Mouse (Mus musculus) embryonic facial prominence, embryonic 13.5 days (tissue): ENCODE measurements around the gene Slc26a10. TPM values are rescaled to one million over a fixed set of nuclear protein-coding genes. Genes with fewer than 3 reads are reported as not detected.

Experiments used
- ATAC-seq: fragments of 200-750 bp; cut with Nextera tagmentation; 2 replicates; pipeline ENCODE4 v1.8.0; 2017; ENCODE audit warnings: low read depth; ENCODE audit not compliant: insufficient number of reproducible peaks, insufficient read depth, low FRiP score, low TSS enrichment
- H3K27ac ChIP-seq: fragments of 300-500 bp; sonication (generic); 2 replicates; pipeline ENCODE4 v1.5.1; 2015; ENCODE audit warnings: moderate library complexity, mild to moderate bottlenecking, inconsistent platforms
- H3K27me3 ChIP-seq: fragments of 300-500 bp; sonication (generic); 2 replicates; pipeline ENCODE4 v1.6.1; 2015; ENCODE audit warnings: mild to moderate bottlenecking, inconsistent platforms
- H3K36me3 ChIP-seq: fragments of 300-500 bp; sonication (generic); 2 replicates; pipeline ENCODE4 v1.6.1; 2015; ENCODE audit warnings: mild to moderate bottlenecking, inconsistent platforms
- H3K4me1 ChIP-seq: fragments of 300-500 bp; sonication (generic); 2 replicates; pipeline ENCODE4 v1.6.1; 2015; ENCODE audit warnings: inconsistent platforms
- H3K4me2 ChIP-seq: fragments of 300-500 bp; sonication (generic); 2 replicates; pipeline ENCODE4 v1.6.1; 2015; ENCODE audit warnings: moderate library complexity, mild to moderate bottlenecking, inconsistent platforms
- H3K4me3 ChIP-seq: fragments of 300-500 bp; sonication (generic); 2 replicates; pipeline ENCODE4 v1.5.1; 2015; ENCODE audit warnings: mild to moderate bottlenecking, inconsistent platforms
- H3K9ac ChIP-seq: fragments of 300-500 bp; sonication (generic); 2 replicates; pipeline ENCODE4 v1.6.1; 2015; ENCODE audit warnings: mild to moderate bottlenecking, inconsistent platforms
- H3K9me3 ChIP-seq: fragments of 300-500 bp; sonication (generic); 2 replicates; pipeline ENCODE4 v1.6.1; 2016; ENCODE audit warnings: inconsistent platforms
- WGBS: fragments of 180-500 bp; shearing (Covaris S2); methylation state at CpG from one replicate; pipeline ENCODE4 v1.1.7; 2015; ENCODE audit warnings: mixed read lengths; 5-methylcytosine and 5-hydroxymethylcytosine counted together
- polyA plus RNA-seq: library from polyadenylated mRNA; unstranded; fragments of >200 nt; fragmentation: Nextera tagmentation; extraction: Ambion mirVana; gene quantifications from 2 replicates; pipeline ENCODE4 v1.2.1, GENCODE M21; 2015

Gene Slc26a10
- polyA plus RNA-seq, 1 experiment from 2014 or later: 2.0 TPM

DNA sequence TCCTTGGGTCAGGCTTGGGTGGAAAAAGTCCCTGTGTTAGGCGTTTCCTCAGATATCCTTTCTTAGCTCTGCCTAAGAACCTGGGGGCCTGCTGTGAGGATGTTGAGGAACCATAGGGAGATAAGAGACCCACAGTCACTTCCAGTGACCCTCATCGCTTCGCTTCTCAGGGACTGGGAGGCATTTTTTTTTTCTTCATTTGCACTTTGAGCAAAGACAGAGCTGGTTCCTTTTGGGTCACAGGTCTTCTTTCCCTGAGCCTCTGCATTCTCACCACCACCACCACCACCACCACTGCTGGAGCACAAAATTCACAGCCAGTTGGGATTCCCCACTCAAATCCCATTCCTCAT lies 226 bp upstream of the Slc26a10 start:
- peaks cover 68% of the 10 kb centered on the region for H3K27me3 ChIP-seq
- H3K4me1 ChIP-seq: peaks cover 51% of the 10 kb centered on the region

DNA sequence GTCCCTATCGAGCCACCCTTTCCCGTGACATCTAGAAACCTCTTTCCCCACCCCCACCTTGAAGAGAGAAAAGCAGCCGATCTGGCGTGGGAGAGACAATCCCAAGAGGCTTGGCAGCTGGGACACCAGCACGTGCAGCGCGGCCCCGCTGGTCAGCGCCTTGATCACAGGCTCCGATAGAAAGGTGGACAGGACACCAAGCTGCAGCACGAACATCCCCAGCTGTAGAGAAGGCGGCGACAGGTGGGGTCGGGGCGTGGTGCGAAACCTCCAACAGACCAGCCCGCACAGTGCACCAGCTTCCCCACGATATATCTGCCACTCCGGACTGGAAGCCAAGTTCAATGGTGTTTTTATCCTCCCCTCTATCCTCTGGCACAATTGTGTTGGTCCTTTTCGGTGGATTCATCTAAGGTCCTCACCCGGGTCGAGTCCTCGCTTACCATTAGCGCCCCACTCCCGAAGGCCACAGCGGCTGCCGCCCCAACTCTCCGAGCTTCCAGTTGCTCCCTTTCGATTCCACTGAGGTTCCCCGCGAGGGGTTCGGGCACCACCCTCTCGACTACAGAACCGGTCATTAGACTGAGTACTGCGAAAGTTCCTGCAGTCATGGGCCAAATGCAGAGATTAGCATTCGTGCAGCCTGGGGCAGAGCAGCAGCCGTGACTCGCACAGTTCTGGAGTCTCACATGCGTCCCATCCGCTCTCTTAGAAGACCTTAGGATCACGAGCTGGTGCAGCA lies 2.0 kb downstream of the Slc26a10 start:
- Histone ChIP-seq H3K9ac (peak overlapping the region; percentile 49; the same call in 1 of the 2 replicates), H3K4me1 (peaks cover 35% of the 10 kb centered on the region), H3K4me3 (peak overlapping the region; percentile 37), H3K9me3 (no peaks in the 10 kb centered on the region), H3K27ac (no peak overlapping the region), H3K4me2 (peak overlapping the region; percentile 63), H3K27me3 (peaks cover 68% of the 10 kb centered on the region), H3K36me3 (peaks cover 15% of the 10 kb centered on the region)
- no peak for ATAC-seq
- WGBS: 4% methylated on average over 41 of the region's 41 CpGs

More for the DNA sequence above, 226 bp upstream of the Slc26a10 start:
- Histone ChIP-seq H3K27ac (no peak overlapping the region), H3K9ac (no peak overlapping the region), H3K9me3 (no peaks in the 10 kb centered on the region), H3K4me2 (peak overlapping the region; percentile 58), H3K4me3 (peak overlapping the region; percentile 33), H3K36me3 (peaks cover 37% of the 10 kb centered on the region)
- WGBS: 20% methylated on average over 3 of the region's 3 CpGs
- no peak for ATAC-seq

DNA sequence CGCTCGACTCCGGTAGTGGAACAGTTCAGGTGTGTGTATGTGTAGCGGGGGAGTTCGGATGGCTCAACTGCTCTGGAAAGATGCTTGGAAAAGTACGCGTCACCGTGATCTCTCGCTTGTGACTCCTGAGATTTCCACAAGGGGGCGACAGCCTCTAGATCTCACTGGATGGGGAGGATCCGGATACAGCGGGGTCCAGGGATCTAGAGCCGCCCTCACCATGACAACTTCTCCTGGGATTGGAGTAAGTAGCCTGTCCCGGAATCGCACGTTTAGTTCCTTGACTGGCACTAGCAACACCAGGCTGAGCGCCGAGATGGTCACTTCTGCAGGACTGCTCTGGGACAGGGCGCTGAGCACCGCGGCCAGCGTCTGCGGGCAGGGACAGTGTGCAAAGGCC lies 2.7 kb downstream of the Slc26a10 start:
- no peak overlapping the region for H3K27ac ChIP-seq
- H3K4me1 ChIP-seq: peaks cover 33% of the 10 kb centered on the region
- peaks cover 7% of the 10 kb centered on the region for H3K36me3 ChIP-seq
- H3K4me2 ChIP-seq: peak overlapping the region; percentile 63
- no peaks in the 10 kb centered on the region for H3K9me3 ChIP-seq
- peak overlapping the region; percentile 37 for H3K4me3 ChIP-seq
- H3K9ac ChIP-seq: peak overlapping the region; percentile 49; the same call in 1 of the 2 replicates
- no peak; the same call in 1 of the 2 replicates for ATAC-seq
- H3K27me3 ChIP-seq: peaks cover 68% of the 10 kb centered on the region
- WGBS: 2% methylated on average over 23 of the region's 23 CpGs

DNA sequence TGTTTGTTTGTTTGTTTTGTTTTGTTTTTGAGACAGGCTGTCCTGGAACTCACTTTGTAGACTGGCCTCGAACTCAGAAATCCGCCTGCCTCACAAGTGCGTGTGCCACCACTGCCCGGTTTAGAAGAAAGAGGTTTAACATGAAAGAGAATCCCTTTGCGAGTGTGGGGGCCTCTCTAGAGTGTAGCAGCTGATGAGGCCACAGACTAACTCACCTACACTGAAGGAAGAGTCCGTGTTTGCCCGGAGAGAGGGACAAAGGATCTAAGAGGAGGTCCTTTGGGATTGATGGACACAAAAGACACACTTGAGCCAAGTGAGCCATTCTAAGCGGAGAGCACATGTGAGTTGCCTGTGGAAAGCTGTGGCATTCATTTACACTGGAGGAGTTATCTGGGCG lies 3.2 kb downstream of the Slc26a10 start:
- H3K36me3 ChIP-seq: peaks cover 3% of the 10 kb centered on the region
- peak overlapping the region; percentile 63 for H3K4me2 ChIP-seq
- ATAC-seq: no peak
- H3K9me3 ChIP-seq: no peaks in the 10 kb centered on the region
- no peak overlapping the region for H3K9ac ChIP-seq
- H3K4me1 ChIP-seq: peaks cover 33% of the 10 kb centered on the region
- 17% methylated on average over 9 of the region's 9 CpGs for WGBS
- H3K27me3 ChIP-seq: peaks cover 65% of the 10 kb centered on the region
- peak overlapping the region; percentile 37 for H3K4me3 ChIP-seq
- no peak overlapping the region for H3K27ac ChIP-seq

DNA sequence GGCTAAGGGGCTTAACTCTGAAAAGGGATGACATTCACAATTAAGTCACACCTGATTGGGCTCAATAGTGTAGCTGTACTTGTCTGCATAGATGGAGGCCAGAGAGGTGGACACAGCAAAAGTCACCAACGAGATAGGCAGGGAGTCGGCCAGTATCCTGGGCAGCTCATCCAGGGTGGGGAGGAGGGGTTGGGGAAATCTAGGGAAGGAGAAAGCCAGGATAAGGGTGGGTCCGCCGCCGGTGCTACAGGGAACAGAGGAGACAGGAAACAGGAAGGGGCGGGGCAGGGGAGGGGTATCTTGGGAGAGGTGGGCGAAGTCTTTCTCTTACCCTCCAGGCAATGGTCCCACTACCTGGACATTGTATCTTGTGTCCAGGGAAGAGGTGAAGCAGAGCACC lies 3.7 kb downstream of the Slc26a10 start:
- Histone ChIP-seq H3K4me1 (peaks cover 33% of the 10 kb centered on the region), H3K36me3 (no peaks in the 10 kb centered on the region), H3K9ac (0 out of 2 replicates have a peak overlapping the region, but pooled peaks have one; percentile 36), H3K27me3 (peaks cover 65% of the 10 kb centered on the region), H3K27ac (no peak overlapping the region), H3K4me2 (peak overlapping the region; percentile 37; the same call in 1 of the 2 replicates), H3K9me3 (no peaks in the 10 kb centered on the region), H3K4me3 (peak overlapping the region; percentile 37; the same call in 1 of the 2 replicates)
- no peak for ATAC-seq
- 9% methylated on average over 7 of the region's 7 CpGs for WGBS

DNA sequence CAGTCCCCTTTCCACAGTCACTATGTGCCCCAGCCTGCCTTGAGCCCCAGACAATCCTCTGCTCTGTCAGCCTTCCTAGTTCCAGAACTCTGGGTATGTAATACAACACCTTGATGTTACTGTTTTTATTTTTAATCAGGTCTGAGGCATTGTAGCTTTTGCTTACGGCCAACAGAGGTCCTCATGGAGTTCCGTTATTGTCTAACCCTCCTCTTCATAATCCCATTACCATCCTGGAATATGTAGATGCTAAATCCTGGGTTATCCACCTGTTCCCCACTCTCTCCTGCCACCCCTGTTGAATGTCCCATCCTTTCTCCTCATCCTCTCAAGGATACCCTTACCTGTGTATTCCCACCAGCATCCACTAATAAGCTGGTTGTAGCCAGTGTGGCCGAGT lies 4.2 kb downstream of the Slc26a10 start:
- no peak for ATAC-seq
- no peaks in the 10 kb centered on the region for H3K36me3 ChIP-seq
- H3K9me3 ChIP-seq: no peaks in the 10 kb centered on the region
- H3K9ac ChIP-seq: no peak overlapping the region
- peaks cover 33% of the 10 kb centered on the region for H3K4me1 ChIP-seq
- no peak overlapping the region for H3K4me3 ChIP-seq
- H3K4me2 ChIP-seq: 0 out of 2 replicates have a peak overlapping the region, but pooled peaks have one; percentile 37
- H3K27me3 ChIP-seq: peaks cover 65% of the 10 kb centered on the region
- 29% methylated on average over 3 of the region's 3 CpGs for WGBS
- no peak overlapping the region for H3K27ac ChIP-seq

DNA sequence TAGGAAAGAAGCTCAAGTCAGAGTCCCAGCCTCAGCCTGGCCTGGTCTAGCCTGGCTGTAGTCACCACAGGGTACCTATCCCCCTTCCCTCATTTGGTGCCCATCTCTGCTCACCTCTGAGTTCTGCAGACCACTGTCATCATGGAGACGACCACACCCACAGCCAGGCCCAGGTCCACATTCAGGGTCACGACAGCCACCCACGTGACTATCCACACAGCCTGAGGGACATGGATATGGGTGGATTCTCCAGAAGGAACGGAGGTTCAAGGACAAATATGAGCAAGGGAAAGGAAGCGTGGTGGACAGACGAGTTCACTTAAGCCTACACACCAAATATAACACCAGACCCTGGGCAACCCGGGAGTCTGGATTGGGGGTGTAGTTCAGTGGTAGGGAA lies 6.3 kb downstream of the Slc26a10 start:
- H3K36me3 ChIP-seq: no peaks in the 10 kb centered on the region
- H3K4me1 ChIP-seq: peaks cover 35% of the 10 kb centered on the region
- ATAC-seq: no peak
- peaks cover 65% of the 10 kb centered on the region for H3K27me3 ChIP-seq
- no peak overlapping the region for H3K27ac ChIP-seq
- H3K9me3 ChIP-seq: no peaks in the 10 kb centered on the region
- H3K4me3 ChIP-seq: no peak overlapping the region
- WGBS: 87% methylated on average over 7 of the region's 7 CpGs
- H3K9ac ChIP-seq: no peak overlapping the region
- no peak overlapping the region for H3K4me2 ChIP-seq

DNA sequence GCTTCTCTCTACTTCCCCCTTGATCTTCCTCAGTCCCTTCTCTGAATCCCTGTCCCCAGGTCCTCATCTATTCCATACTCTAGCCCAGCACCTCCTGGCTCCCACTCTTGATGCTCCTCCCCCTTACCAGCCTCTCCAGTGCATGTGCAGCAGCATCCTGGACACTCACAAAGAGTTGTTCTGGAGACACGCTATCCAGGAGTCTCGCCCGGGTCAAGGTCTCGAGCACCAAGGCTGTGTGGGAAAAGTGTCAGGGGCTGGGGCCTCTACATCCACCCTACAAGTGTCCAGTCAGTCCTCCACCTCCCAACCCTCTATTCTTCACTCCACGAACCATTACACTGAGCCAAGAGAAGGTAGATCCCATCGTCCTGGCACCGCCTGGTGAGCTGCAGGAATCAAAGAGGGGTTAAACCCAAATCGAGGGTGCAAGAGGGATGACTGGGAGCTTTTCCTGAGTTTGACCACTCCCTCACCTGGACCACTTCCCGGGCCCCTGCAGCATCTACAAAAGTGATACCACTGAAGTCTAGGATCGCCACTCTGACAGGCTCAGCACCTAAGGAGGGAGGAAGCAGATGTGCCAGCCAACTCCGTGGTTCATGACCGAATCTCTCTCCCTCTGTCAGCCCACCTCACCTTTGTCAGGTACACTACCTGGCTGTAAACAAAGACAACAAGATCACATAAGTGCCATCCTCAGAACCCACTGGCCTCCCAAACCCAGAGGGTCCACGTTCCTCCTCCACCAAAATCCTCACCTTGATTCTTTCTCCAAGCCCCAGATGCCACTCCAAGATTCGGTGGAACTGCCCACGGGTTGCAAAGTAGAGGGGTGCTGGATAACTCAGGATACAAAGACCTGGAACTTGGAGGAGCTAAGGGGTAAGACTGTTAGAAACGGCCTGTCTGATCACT lies 7.0 kb downstream of the Slc26a10 start:
- WGBS: 83% methylated on average over 16 of the region's 16 CpGs

DNA sequence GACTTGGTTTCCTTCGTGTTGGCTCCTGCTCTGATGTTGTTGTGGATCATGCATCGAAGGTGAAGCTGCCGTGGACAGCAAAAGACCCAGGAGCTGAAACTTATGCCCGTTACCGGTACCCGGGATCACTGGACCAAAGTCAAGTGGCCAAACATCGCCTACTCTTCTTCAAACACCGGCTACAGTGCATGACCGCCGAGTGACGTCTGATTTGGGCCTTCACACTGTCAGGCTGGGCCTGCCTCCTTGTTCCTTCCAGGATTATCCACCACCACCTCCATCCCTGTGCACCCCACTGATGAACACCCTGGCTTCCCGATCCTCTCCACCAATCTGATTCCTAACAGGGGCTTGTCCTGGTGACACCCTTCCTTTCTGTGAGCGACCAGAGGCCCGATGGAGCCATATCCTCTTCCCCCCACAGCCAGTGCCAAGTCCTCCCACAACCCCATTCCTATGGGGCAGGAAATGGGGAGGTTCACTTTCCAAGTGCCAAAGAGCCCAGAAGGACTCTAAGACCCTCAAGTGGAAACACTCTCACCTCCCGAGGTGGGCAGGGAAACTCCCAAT lies 8.7 kb downstream of the Slc26a10 start:
- Histone ChIP-seq H3K9ac (no peak overlapping the region), H3K4me2 (no peak overlapping the region), H3K9me3 (no peaks in the 10 kb centered on the region), H3K4me1 (peaks cover 25% of the 10 kb centered on the region), H3K4me3 (no peak overlapping the region), H3K27ac (no peak overlapping the region), H3K27me3 (peaks cover 63% of the 10 kb centered on the region), H3K36me3 (no peaks in the 10 kb centered on the region)
- no peak for ATAC-seq
- 86% methylated on average over 15 of the region's 15 CpGs for WGBS

More for the DNA sequence above, 7.0 kb downstream of the Slc26a10 start:
- Histone ChIP-seq H3K4me3 (no peak overlapping the region), H3K27me3 (peaks cover 65% of the 10 kb centered on the region), H3K9me3 (no peaks in the 10 kb centered on the region), H3K36me3 (no peaks in the 10 kb centered on the region), H3K4me1 (peaks cover 30% of the 10 kb centered on the region), H3K27ac (no peak overlapping the region), H3K4me2 (no peak overlapping the region), H3K9ac (no peak overlapping the region)
- no peak for ATAC-seq

DNA sequence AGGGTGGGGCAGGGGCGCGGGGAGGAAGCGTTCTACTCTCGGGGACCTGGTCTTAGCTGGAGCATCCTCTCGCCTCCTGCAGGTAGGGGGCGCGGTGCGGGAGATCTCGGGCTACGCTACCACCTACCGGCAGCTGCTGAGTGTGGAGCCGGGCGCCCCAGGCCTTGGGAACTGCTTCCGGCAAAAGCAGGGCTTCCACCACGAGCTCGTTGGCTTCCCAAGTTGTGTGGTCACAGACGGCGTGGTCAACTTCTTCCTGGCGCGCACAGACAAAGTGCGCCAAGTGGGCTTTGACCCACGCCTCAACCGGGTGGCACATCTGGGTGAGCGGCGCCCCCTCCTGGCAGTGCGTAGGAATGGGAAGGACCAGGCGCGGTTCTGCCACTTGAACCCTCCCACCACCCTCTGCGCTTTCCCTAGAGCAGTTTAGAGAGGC lies 9.6 kb downstream of the Slc26a10 start:
- peak overlapping the region; percentile 75 for H3K4me2 ChIP-seq
- H3K4me1 ChIP-seq: peaks cover 31% of the 10 kb centered on the region
- no peak overlapping the region for H3K27ac ChIP-seq
- peak; percentile 58; the same call in 1 of the 2 replicates for ATAC-seq
- H3K9ac ChIP-seq: peak overlapping the region; percentile 55
- H3K36me3 ChIP-seq: no peaks in the 10 kb centered on the region
- 0% methylated on average over 29 of the region's 29 CpGs for WGBS
- no peaks in the 10 kb centered on the region for H3K9me3 ChIP-seq
- peak overlapping the region; percentile 44 for H3K4me3 ChIP-seq
- H3K27me3 ChIP-seq: peaks cover 63% of the 10 kb centered on the region

DNA sequence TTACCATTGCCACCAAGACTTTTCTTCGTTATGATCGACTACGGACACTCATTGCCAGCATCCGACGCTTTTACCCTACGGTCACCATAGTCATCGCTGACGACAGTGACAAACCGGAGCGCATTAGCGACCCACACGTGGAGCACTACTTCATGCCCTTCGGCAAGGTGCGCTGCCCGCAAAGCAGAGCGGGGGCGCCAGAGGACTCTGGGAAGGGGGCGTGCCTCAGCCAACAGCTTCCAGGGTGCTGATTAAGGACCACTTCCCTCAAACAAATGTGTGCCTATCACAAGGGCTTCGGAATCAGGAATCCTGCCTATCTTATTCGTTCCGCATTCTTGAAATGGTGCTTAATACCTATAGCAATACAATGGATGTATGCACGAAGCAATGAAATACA lies 10.4 kb downstream of the Slc26a10 start:
- Histone ChIP-seq H3K36me3 (no peaks in the 10 kb centered on the region), H3K27me3 (peaks cover 72% of the 10 kb centered on the region), H3K9ac (peak overlapping the region; percentile 55; the same call in 1 of the 2 replicates), H3K27ac (no peak overlapping the region), H3K9me3 (no peaks in the 10 kb centered on the region), H3K4me2 (peak overlapping the region; percentile 75), H3K4me1 (peaks cover 38% of the 10 kb centered on the region), H3K4me3 (peak overlapping the region; percentile 44)
- ATAC-seq: no peak
- 1% methylated on average over 22 of the region's 22 CpGs for WGBS
